Mouse (Mus musculus) MEL (cell line): ENCODE measurements around the gene Ppm1g. TPM values are rescaled to one million over a fixed set of nuclear protein-coding genes. Genes with fewer than 3 reads are reported as not detected.

Experiments
- DNase-seq: peaks from one replicate; pipeline ENCODE4 v3.0.0; 2011; ENCODE audit warnings: low read depth, low spot score
- H3K27ac ChIP-seq: 2 replicates; pipeline ENCODE4 v1.5.1; 2012; ENCODE audit warnings: low read depth, mild to moderate bottlenecking, control low read depth, low read length, moderate library complexity; ENCODE audit not compliant: control insufficient read depth
- H3K27me3 ChIP-seq, 2 experiments: fragments of 150-350 bp in 1 of 2; sonication (generic) in 1 of 2; 2 replicates each; pipeline ENCODE4 v1.6.1; 2012; ENCODE audit warnings: low read length in 2 of 2, mild to moderate bottlenecking in 2 of 2, improper control_type of control experiment in 1 of 2, moderate library complexity in 1 of 2; ENCODE audit not compliant: insufficient read depth in 2 of 2, control insufficient read depth in 1 of 2
- H3K36me3 ChIP-seq, 2 experiments: 2 replicates each; pipeline ENCODE4 v1.6.1; 2012 to 2014; ENCODE audit warnings: low read length in 2 of 2, improper control_type of control experiment in 1 of 2, inconsistent platforms in 1 of 2, mild to moderate bottlenecking in 1 of 2; ENCODE audit not compliant: insufficient read depth in 2 of 2, control insufficient read depth in 1 of 2
- H3K4me1 ChIP-seq, 2 experiments: fragments of 150-350 bp in 1 of 2; sonication (generic) in 1 of 2; 2 replicates each; pipeline ENCODE4 v1.6.1; 2012; ENCODE audit warnings: low read length in 2 of 2, improper control_type of control experiment in 1 of 2, mild to moderate bottlenecking in 1 of 2; ENCODE audit not compliant: insufficient read depth in 2 of 2, control insufficient read depth in 1 of 2
- H3K4me3 ChIP-seq, 2 experiments: fragments of 150-350 bp in 1 of 2; sonication (generic) in 1 of 2; 2 replicates each; pipeline ENCODE4 v1.5.1; 2012; ENCODE audit warnings: low read depth in 2 of 2, low read length in 2 of 2, mild to moderate bottlenecking in 2 of 2, moderate library complexity in 2 of 2, control low read depth in 1 of 2, improper control_type of control experiment in 1 of 2; ENCODE audit not compliant: control insufficient read depth in 1 of 2, insufficient read depth in 1 of 2
- H3K79me2 ChIP-seq: 2 replicates; pipeline ENCODE4 v1.6.1; 2012; ENCODE audit warnings: mild to moderate bottlenecking, low read length, moderate library complexity; ENCODE audit not compliant: control insufficient read depth, poor library complexity, insufficient read depth
- H3K9ac ChIP-seq: 2 replicates; pipeline ENCODE4 v1.6.1; 2012; ENCODE audit warnings: low read depth, mild to moderate bottlenecking, control low read depth, low read length, moderate library complexity; ENCODE audit not compliant: control insufficient read depth, poor library complexity, severe bottlenecking
- H3K9me3 ChIP-seq: fragments of 150-350 bp; sonication (generic); replicated peaks from 2 replicates; pipeline ENCODE4 v1.6.1; 2012; ENCODE audit warnings: mild to moderate bottlenecking, low read length, improper control_type of control experiment, moderate library complexity; ENCODE audit not compliant: insufficient read depth
- BHLHE40 ChIP-seq: IDR thresholded peaks from 2 replicates; pipeline ENCODE4 v1.6.1; 2012; ENCODE audit warnings: low read depth, mild to moderate bottlenecking, inconsistent platforms, low read length, improper control_type of control experiment, borderline replicate concordance
- E2F4 ChIP-seq: IDR thresholded peaks from 2 replicates; pipeline ENCODE4 v1.6.1; 2011; ENCODE audit warnings: low read depth, low read length, improper control_type of control experiment, borderline replicate concordance
- EP300 ChIP-seq, 2 experiments: IDR thresholded peaks; 2 replicates each; pipeline ENCODE4 v1.6.1; 2011; ENCODE audit warnings: improper control_type of control experiment in 2 of 2, low read length in 2 of 2, low read depth in 1 of 2, mild to moderate bottlenecking in 1 of 2
- GABPA ChIP-seq: IDR thresholded peaks from 2 replicates; pipeline ENCODE4 v1.6.1; 2012; ENCODE audit warnings: low read depth, mild to moderate bottlenecking, inconsistent platforms, low read length, improper control_type of control experiment, moderate library complexity
- MAX ChIP-seq: IDR thresholded peaks from 2 replicates; pipeline ENCODE4 v1.6.1; 2011; ENCODE audit warnings: low read length, improper control_type of control experiment
- POLR2A ChIP-seq, 2 experiments: IDR thresholded peaks; 2 replicates each; pipeline ENCODE4 v1.6.1; 2011 to 2012; ENCODE audit warnings: low read length in 2 of 2, mild to moderate bottlenecking in 2 of 2, control low read depth in 1 of 2, improper control_type of control experiment in 1 of 2, low read depth in 1 of 2, moderate library complexity in 1 of 2; ENCODE audit not compliant: control insufficient read depth in 1 of 2, insufficient read depth in 1 of 2, poor library complexity in 1 of 2
- POLR2AphosphoS5 ChIP-seq: IDR thresholded peaks from 2 replicates; pipeline ENCODE4 v1.6.1; 2012; ENCODE audit warnings: low read depth, borderline replicate concordance, mild to moderate bottlenecking, inconsistent platforms, low read length, moderate library complexity, mixed read lengths
- RAD21 ChIP-seq: IDR thresholded peaks from 2 replicates; pipeline ENCODE4 v1.6.1; 2011; ENCODE audit warnings: mild to moderate bottlenecking, low read depth, low read length, improper control_type of control experiment
- TBP ChIP-seq: IDR thresholded peaks from 2 replicates; pipeline ENCODE4 v1.8.0; 2011; ENCODE audit warnings: low read depth, low read length, improper control_type of control experiment
- ZMIZ1 ChIP-seq: IDR thresholded peaks from 2 replicates; pipeline ENCODE4 v1.6.1; 2012; ENCODE audit warnings: low read depth, mild to moderate bottlenecking, inconsistent platforms, low read length, improper control_type of control experiment, moderate library complexity
- polyA plus RNA-seq, 2 experiments: library from polyadenylated mRNA; stranded (reverse) in 1 of 2; unstranded in 1 of 2; fragments of >175 nt in 1 of 2; fragments of >200 nt in 1 of 2; gene quantifications; 2 replicates each; pipeline versions ENCODE4 v1.2.1 to v1.2.4; 2012; ENCODE audit warnings: low replicate concordance in 2 of 2, low read depth in 1 of 2; ENCODE audit not compliant: insufficient read length in 2 of 2, insufficient read depth in 1 of 2, missing spikeins in 1 of 2
- total RNA-seq: library from RNA; depleted of rRNA; stranded (reverse); fragments of 300-350 nt; gene quantifications from 2 replicates; pipeline ENCODE4 v1.2.3, GENCODE M21; 2012

The Ppm1g gene
- total and polyA plus RNA-seq, 3 experiments: 169 to 639 (median 408) TPM

- H3K36me3 ChIP-seq: peaks cover 4 to 14% of the 10 kb centered on the region in 2 experiments
Observed at GRCm38 (mm10) chr5:31198170-31198569, 22.3 kb downstream of the Ppm1g start.

DNA sequence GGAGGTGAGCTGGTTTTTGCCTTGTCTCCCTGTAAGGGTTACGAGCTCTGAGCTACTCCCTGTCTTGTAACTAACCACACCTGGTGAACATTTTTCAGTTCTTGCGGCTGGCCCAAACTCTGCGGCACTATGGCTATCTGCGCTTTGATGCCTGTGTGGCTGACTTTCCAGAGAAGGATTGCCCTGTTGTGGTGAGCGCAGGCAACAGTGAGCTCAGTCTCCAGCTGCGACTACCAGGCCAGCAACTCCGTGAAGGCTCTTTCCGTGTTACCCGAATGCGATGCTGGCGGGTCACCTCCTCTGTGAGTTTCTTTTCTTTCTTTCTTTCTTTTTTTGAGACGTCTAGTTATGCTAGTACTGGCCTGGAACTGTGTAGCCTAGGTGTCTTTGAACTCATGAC lies 23.4 kb downstream of the Ppm1g start:
- no peak overlapping the region for H3K27ac ChIP-seq
- no peak overlapping the region for H3K9ac ChIP-seq
- peaks cover 4 to 14% of the 10 kb centered on the region in 2 experiments for H3K36me3 ChIP-seq
- H3K9me3 ChIP-seq: no peaks in the 10 kb centered on the region
- no peak for DNase-seq
- H3K79me2 ChIP-seq: peaks cover 29% of the 10 kb centered on the region
- peaks cover 0 to under 1% of the 10 kb centered on the region in 2 experiments; a peak in 1 of 4 replicates for H3K4me1 ChIP-seq
- H3K4me3 ChIP-seq: no peak overlapping the region
- no peaks in the 10 kb centered on the region for H3K27me3 ChIP-seq
- peak; percentile 61; the same call in 1 of the 2 replicates for TF ChIP-seq ZMIZ1
- TF ChIP-seq BHLHE40: no peak

More at GRCm38 (mm10) chr5:31198170-31198569, 22.3 kb downstream of the Ppm1g start:
- TF ChIP-seq MAX: no peak
- 0 out of 2 replicates have a peak, but pooled peaks have one; percentile 27 for TF ChIP-seq POLR2AphosphoS5
- TF ChIP-seq RAD21: no peak
- Histone ChIP-seq H3K27ac (no peak overlapping the region), H3K4me1 (no peaks in the 10 kb centered on the region; a peak in 1 of 4 replicates), H3K9me3 (no peaks in the 10 kb centered on the region), H3K9ac (no peak overlapping the region), H3K27me3 (no peaks in the 10 kb centered on the region), H3K4me3 (no peak overlapping the region), H3K79me2 (peaks cover 22% of the 10 kb centered on the region)
- DNase-seq: no peak

- Histone ChIP-seq H3K9ac (no peak overlapping the region), H3K27me3 (no peaks in the 10 kb centered on the region), H3K36me3 (peaks cover 4 to 21% of the 10 kb centered on the region in 2 experiments), H3K9me3 (no peaks in the 10 kb centered on the region), H3K27ac (no peak overlapping the region), H3K4me3 (no peak overlapping the region), H3K79me2 (peaks cover 29% of the 10 kb centered on the region), H3K4me1 (peaks cover 0 to 9% of the 10 kb centered on the region in 2 experiments; a peak in 1 of 4 replicates)
- DNase-seq: no peak
- TF ChIP-seq TBP: no peak
- TF ChIP-seq POLR2A (IDR thresholded peaks at IDR 0.05; ENCODE audit: control insufficient read depth in 1 of 2, insufficient read depth in 1 of 2, low read depth in 1 of 2, low read length in 2 of 2, poor library complexity in 1 of 2): peak in 1 of 2 experiments; percentile 24; a peak in 1 of 4 replicates
Observed at GRCm38 (mm10) chr5:31196207-31196606, 24.3 kb downstream of the Ppm1g start.

GRCm38 (mm10) chr5:31195671-31196070 lies 24.8 kb downstream of the Ppm1g start:
- Histone ChIP-seq H3K4me3 (no peak overlapping the region), H3K27me3 (no peaks in the 10 kb centered on the region), H3K9ac (no peak overlapping the region), H3K4me1 (peaks cover 0 to 9% of the 10 kb centered on the region in 2 experiments; a peak in 1 of 4 replicates), H3K27ac (no peak overlapping the region), H3K9me3 (no peaks in the 10 kb centered on the region), H3K79me2 (peaks cover 28% of the 10 kb centered on the region), H3K36me3 (peaks cover 4 to 18% of the 10 kb centered on the region in 2 experiments)
- DNase-seq: no peak
- TF ChIP-seq EP300 (IDR thresholded peaks at IDR 0.05; ENCODE audit: low read depth in 1 of 2, low read length in 2 of 2): no peak
- TF ChIP-seq E2F4: no peak
- no peak for TF ChIP-seq POLR2AphosphoS5
- TF ChIP-seq ZMIZ1: no peak
- TF ChIP-seq GABPA: no peak
- TF ChIP-seq POLR2A (IDR thresholded peaks at IDR 0.05; ENCODE audit: control insufficient read depth in 1 of 2, insufficient read depth in 1 of 2, low read depth in 1 of 2, low read length in 2 of 2, poor library complexity in 1 of 2): no peak
